Comparison of ENCODE assay signal across 9 mouse cellular contexts in genomic region chrX:102933571-102934394, GRCm38 (mm10). TPM values are rescaled to one million over a fixed set of nuclear protein-coding genes. Genes with fewer than 3 reads are reported as not detected.
DNase-seq lines count a peak whose midpoint lies in the region; ATAC-seq and TF ChIP-seq lines count a peak whose summit lies in the region.
"Had no signal": no experiment of that assay in that cellular context is flagged by ENCODE, and none has a peak within 500 bp of the region (broad histone marks: within the 10 kb centered on the region; RNA-seq: fewer than 3 reads in every experiment).

No protein-coding gene starts in this region.

- H3K9ac ChIP-seq in embryonic facial prominence, embryonic 13.5 days: peak overlapping the region; percentile 73

- no peak overlapping the region for H3K27ac ChIP-seq in embryonic facial prominence, embryonic 13.5 days

- peak; percentile 23 to 56 for DNase-seq in adrenal gland, postnatal 36 days
- peak; percentile 33 for DNase-seq in heart, postnatal 4 days
- DNase-seq in layer of hippocampus, postnatal 14 days (ENCODE audit: low spot score in 2 of 2): peak; percentile 41 to 47
- DNase-seq in lung, postnatal 10 days: peak; percentile 25
- peak; percentile 51 to 63 for DNase-seq in right cerebral cortex, postnatal 10 days (ENCODE audit: low spot score in 2 of 2)
- DNase-seq in spleen, postnatal 36 days (ENCODE audit: low spot score in 2 of 2): no peak

- peaks cover 25% of the 10 kb centered on the region for H3K27me3 ChIP-seq in E14TG2a.4 (ENCODE audit: insufficient read depth, low read length)
- H3K27me3 ChIP-seq in embryonic facial prominence, embryonic 13.5 days: peaks cover 47% of the 10 kb centered on the region

- peak overlapping the region; percentile 81 for H3K4me3 ChIP-seq in E14TG2a.4 (replicated peaks; ENCODE audit: low read length)
- H3K4me3 ChIP-seq in embryonic facial prominence, embryonic 13.5 days: peak overlapping the region; percentile 54

- 39% methylated on average over 55 of the region's 68 CpGs for WGBS in embryonic facial prominence, embryonic 13.5 days

- no peaks in the 10 kb centered on the region for H3K36me3 ChIP-seq in E14TG2a.4 (ENCODE audit: insufficient read depth, low read length)
- H3K36me3 ChIP-seq in embryonic facial prominence, embryonic 13.5 days: no peaks in the 10 kb centered on the region

- peaks cover 9% of the 10 kb centered on the region; the same call in 1 of the 2 replicates for H3K4me1 ChIP-seq in E14TG2a.4 (replicated peaks; ENCODE audit: low read depth, low read length)
- H3K4me1 ChIP-seq in embryonic facial prominence, embryonic 13.5 days: no peaks in the 10 kb centered on the region

- ATAC-seq in embryonic facial prominence, embryonic 13.5 days (ENCODE audit: insufficient number of reproducible peaks, insufficient read depth, low FRiP score, low TSS enrichment, low read depth): no peak

- TF ChIP-seq CTCF in E14TG2a.4 (conservative IDR thresholded peaks at IDR 0.05; ENCODE audit: low read length): no peak

- peak overlapping the region; percentile 66 for H3K4me2 ChIP-seq in embryonic facial prominence, embryonic 13.5 days

- H3K9me3 ChIP-seq in E14TG2a.4 (ENCODE audit: low read length): no peaks in the 10 kb centered on the region
- no peaks in the 10 kb centered on the region for H3K9me3 ChIP-seq in embryonic facial prominence, embryonic 13.5 days

RNA-seq across cellular contexts. Expression of gene 1700018G05Rik, which starts 5.6 kb away (rescaled TPM):
- total RNA-seq in adrenal gland, postnatal 36 days (2021): 1 to 10 TPM in 1 of 2 experiments, not detected in 1; 1.6 TPM
- polyA plus RNA-seq in embryonic facial prominence, embryonic 13.5 days (2015; fragmentation: Nextera tagmentation; extraction: Ambion mirVana): not detected in 2 replicates
- total RNA-seq in heart, postnatal 4 days (2021): not detected
- not detected for total RNA-seq in layer of hippocampus, postnatal 14 days (2021)
- polyA plus RNA-seq: frontal cortex, adult 2 months had no signal

RNA-seq across cellular contexts. Expression of gene 1700011M02Rik, which starts 25.1 kb away (rescaled TPM):
- total RNA-seq in adrenal gland, postnatal 36 days (2021): not detected
- not detected in 2 replicates for polyA plus RNA-seq in embryonic facial prominence, embryonic 13.5 days (2015; fragmentation: Nextera tagmentation; extraction: Ambion mirVana)
- total RNA-seq in heart, postnatal 4 days (2021): not detected
- not detected for total RNA-seq in layer of hippocampus, postnatal 14 days (2021)
- polyA plus RNA-seq: frontal cortex, adult 2 months had no signal

RNA-seq across cellular contexts. Expression of gene Dmrtc1a, which starts 25.3 kb away (rescaled TPM):
- total RNA-seq in adrenal gland, postnatal 36 days (2021): under 1 TPM; 0.36 to 0.46 TPM
- 0.84 and 1.3 TPM in 2 replicates for polyA plus RNA-seq in embryonic facial prominence, embryonic 13.5 days (2015; fragmentation: Nextera tagmentation; extraction: Ambion mirVana)
- under 1 TPM in 1 of 2 experiments, not detected in 1; 0.31 TPM for total RNA-seq in heart, postnatal 4 days (2021)
- total RNA-seq in layer of hippocampus, postnatal 14 days (2021): 1 to 10 TPM; 2.2 to 2.3 TPM

Comparison
In these comparisons a context has a peak if more than half of its experiments do, and no peak if none do; other contexts are left out.
1. DNase-seq: peak in adrenal gland, postnatal 36 days (2 of 2), heart, postnatal 4 days (single experiment), layer of hippocampus, postnatal 14 days (2 of 2), lung, postnatal 10 days (single experiment) and right cerebral cortex, postnatal 10 days (2 of 2); none in spleen, postnatal 36 days (0 of 2).